Mouse (Mus musculus) heart, postnatal 36 days (tissue): ENCODE results near the gene Lrrc4c. TPM values are rescaled to one million over a fixed set of nuclear protein-coding genes. Genes with fewer than 3 reads are reported as not detected.

Experiments used
- DNase-seq, 2 experiments: peaks; one replicate each; pipeline ENCODE4 v3.0.0; 2021 to 2022
- intact Hi-C: fragments of 180-260 bp; cut with DNase I; formaldehyde crosslinking; loops from one replicate; pipeline ENCODE4 v1.15.1; 2025
- microRNA-seq, 2 experiments: library from miRNA; unstranded; fragments of <30 nt; microRNA quantifications; one replicate each; pipeline ENCODE4 v1.2.0; 2021; ENCODE audit warnings: borderline number of aligned reads in 2 of 2
- total RNA-seq, 2 experiments: library from RNA; stranded (reverse); gene quantifications; 2 replicates each; pipeline ENCODE4 v1.2.3; 2021

Lrrc4c gene
- total RNA-seq, 2 experiments from 2014 or later = 0.30 to 0.31 TPM

DNA sequence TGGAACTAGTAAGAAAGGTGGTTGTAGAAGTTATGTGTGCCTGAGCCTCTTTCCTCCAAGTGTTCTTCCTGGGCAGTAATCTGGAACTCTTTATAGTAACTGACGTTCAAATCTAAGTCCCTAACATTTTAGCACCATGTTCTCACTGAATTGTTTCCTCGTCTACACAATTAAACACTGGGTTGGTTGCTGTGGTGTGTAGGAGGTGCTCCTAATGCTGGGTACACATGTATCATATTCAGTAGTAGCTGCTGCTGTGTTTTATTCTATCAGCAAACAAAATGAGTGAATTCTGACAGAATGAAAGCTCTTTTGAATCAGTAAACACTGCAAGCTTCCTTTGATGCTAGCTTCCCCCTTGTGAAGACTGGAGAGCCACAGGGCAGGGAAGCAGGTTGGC, 1246.5 kb downstream of the Lrrc4c start:
- no peak for DNase-seq
- intact Hi-C loops = no loop called here

DNA sequence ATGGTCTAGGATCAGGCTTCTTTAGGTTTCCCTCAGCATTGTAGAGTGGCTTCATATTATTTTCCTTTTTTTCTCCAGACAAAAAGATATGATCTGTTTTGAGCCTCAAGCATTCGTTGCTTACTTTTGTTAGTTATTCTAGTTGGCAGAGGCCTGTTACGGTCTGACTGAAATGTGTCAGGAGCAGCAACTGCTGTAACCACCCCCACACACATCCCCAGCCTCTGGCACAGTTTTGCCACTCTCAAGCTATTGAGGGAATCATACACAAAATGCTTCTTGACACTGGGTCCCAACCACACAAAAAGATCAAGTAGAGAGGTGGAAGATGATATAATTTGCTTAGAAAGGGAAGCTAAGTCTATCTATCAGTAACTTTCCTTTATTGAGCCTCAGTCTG, 1251.0 kb downstream of the Lrrc4c start:
- no peak for DNase-seq
- intact Hi-C loops = no loop called here

DNA sequence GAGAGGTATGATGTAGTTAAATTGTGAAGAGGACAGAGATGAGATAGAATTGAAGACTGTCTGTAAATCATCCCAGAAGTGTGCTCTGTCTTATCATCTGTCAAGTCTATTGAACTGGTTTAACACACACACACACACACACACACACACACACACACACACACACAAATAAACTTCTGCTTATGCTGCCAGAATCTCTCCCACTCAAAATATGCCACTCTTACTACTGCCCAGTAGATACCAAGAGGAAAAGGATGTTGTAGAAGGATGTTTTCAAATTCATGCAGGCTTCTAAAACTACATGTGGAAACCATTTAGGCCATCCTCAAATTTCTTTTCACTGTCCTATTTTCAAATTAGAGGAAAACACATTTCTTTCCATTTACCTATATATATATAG, 1257.0 kb downstream of the Lrrc4c start:
- DNase-seq = no peak
- intact Hi-C loops = no loop called here

DNA sequence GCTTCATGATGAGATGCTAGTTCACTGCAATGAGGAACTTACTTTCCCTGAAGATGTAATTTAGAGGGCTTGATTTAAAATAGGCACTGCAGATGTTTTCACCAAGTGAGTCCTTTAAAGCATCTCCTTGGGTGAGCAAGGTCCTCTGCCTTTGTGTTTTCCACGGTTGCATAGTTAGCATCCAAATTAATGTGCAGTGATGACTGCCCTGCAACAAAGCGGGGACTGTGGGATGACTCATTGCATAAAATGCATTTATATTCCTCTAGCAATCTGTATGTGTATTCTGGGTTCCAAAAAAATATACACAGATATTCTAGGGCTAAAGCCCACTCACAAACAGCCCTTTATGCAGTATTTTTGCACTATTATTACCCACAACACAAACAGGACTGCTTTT, 1263.2 kb downstream of the Lrrc4c start:
- intact Hi-C loops = no loop called here
- no peak for DNase-seq

DNA sequence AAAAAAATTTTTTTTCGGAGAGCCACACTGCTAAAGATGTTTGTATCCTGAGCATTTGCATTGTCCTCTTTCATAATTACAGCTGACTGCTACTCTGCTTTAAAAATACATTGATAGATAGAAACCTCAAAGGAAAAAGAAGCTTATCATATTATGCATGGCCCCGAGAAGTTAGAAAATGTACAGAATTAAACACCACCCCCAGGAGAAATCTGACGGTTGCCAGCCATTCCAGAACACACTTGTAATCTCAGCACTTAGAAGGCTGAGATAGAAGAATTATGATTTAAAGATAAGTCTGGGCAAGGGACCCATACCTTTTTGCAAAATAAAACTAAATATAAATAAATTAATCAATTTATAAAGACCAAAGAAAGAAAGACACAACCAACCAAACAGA, 1268.4 kb downstream of the Lrrc4c start:
- intact Hi-C loops = no loop called here
- no peak for DNase-seq

DNA sequence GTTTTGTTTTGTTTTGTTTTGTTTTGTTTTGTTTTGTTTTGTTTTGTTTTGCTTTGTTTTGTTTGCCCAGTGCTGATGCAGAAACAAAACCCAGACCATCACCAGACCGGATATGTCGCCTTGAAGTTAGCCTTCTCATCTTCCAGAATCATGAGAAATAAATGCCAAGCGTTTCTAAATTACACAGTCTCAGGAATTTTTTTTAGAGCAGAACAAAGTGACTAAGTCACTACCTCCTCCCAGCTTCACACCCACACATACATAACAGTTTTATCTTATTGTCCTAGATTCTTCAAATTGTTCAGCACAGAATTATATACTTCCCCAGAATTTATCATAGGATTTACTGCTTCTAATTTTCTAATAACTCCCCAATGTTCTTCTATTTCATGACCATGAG, 1272.6 kb downstream of the Lrrc4c start:
- intact Hi-C loops = no loop called here
- no peak for DNase-seq

DNA sequence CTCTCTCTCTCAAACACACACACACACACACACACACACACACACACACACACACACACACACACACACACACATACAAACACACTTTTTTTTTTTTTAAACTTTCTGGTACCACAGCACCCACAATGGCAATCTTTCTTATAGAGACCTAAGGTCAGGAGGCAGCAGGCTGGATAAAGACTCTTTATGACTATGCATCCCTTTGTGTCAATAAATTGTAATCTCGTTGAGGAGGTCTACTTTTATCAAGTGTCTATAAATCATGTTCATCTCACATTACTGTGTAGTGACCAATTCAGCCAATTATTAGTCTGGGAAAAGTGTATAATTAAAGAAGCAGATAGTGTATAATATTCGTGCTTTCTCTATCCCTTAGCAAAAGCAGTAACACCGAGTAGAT, 1286.2 kb downstream of the Lrrc4c start:
- intact Hi-C loops = no loop called here
- DNase-seq = no peak

DNA sequence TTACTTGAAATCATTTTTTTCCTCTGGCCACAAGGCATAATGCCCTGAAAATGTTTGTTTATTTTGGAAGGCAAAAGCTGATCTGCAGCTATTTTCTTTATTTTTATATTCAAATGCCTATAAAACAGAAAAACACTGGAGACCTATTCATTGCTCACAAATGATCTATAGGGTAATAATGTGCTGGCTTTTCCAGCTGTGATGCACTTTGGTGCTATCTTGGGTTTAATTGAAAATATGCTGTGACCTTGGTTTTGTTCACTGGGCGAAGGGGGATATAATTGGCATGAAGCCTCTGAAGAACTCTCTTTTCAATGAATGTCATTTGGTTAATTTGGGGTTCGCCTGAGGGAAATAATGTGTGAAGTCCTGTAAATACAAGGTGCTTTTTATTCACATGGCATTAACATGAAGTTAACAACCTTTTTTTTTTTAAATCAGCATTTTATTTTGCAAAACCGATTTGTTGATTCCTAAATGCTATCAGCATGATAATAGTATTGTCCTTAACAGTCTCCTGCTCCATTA, 1286.8 kb downstream of the Lrrc4c start:
- intact Hi-C loops = no loop called here

DNA sequence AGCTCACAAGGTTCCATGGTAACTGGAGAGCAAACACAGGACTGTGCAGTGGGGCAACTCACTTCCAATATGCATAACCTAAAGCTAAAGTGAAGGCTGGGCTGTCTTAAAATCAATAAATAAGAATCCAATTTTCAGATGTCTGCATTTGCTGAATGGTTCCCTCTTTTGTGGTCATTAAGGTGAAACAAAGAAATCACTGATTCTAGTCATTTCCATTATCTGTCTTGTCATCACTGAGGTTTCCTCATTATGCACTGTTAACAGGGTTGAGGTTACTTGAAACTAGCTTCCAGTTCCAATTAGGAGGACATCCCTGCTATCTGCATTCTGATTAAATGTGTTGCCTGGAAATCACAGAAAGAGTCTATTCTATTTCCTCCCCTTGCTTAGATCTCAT, 1291.5 kb downstream of the Lrrc4c start:
- intact Hi-C loops = no loop called here
- DNase-seq = no peak

More for the DNA sequence above, 1286.8 kb downstream of the Lrrc4c start:
- no peak for DNase-seq

DNA sequence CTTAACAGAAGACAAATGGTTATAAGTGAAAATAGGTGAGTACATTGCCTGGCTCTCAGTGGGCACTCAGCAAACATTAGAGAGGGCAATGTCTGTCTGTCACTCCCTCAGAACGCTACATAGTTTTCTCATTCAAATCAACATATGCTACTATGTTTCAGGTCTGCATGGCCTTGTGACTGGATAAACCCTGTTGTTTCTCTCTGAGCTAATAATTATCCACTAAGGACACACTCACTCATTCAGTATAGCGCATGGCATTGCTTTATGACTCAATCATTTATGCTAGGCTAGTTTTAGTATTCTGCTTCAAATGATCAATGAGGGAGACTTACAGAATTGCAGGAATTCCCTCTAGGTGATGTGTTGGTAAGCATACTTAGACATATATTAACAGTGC, 1292.6 kb downstream of the Lrrc4c start:
- intact Hi-C loops = no loop called here
- DNase-seq = no peak

DNA sequence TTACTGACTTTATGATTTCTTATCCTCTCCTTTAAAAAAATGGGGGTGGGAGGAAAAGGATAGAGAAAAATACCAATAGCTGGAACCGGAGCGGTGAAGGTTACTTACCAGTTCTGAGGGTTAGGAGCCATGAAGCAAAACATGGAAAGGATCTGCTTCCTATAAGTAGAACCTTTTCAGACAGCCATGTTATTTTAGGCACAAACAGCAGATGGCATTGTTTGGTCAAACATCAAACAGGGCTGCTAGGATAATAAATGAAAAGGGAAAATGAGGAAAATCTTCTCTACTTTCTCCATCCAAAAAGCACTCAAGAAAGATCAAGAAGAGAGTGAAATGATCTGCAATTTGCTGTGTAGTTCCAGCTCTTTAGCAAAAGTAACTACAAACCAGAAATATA, 1296.8 kb downstream of the Lrrc4c start:
- no peak for DNase-seq
- intact Hi-C loops = no loop called here

DNA sequence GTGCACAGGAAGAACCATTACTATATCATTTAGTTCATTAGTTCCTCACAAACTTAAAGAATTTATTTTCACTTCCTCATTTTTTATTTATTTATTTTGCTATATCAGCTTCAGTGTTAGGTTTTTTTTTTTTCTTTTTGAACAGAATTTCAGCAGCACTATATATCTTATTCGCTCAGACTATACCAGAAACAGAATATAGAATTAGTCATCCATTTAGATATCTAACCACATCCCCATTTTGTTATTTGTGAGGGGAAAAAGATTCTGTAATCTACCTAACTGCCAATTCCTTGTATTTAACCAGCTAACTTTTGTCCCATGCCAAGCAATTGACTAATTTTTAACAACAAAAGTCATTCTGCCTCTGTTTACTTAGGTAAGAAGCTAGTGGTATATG, 1300.6 kb downstream of the Lrrc4c start:
- intact Hi-C loops = no loop called here
- DNase-seq = no peak

DNA sequence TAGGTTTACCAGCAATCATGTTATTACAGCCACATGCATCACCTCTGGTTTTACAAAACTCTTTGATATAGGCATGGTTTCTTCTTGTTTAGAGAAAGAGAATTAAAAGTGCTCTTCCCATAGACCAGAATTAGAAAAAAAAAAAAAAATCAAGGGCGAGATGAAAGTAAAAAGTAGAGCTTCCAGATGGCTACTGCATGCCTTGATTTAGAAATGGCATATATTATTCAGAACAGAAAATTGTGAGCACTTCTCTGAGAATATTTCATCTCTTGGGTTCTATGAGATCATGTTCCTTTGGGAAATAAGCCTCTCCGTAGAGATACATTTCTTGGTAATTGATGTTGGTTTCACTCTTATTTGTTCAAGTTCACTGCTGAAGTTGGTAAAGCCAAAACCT, 1322.0 kb downstream of the Lrrc4c start:
- intact Hi-C loops = no loop called here

DNA sequence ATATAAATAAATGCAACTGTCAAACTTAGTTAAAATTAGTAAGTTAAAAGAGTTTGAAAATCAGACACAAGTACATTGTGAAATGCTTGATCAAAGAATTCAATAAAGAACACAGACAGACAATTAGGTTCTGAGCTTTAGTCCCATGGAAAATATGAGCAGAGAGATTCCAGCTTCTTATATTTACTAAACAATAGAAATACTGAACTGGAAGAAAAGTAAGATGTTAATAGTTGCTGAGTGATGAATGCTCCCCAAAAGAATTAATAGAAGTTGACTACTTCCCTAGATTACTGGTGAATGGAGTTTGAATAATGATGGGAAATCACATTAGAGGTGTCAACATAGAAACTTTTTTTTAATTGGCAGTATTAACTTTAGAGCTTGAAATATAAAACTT, 1323.7 kb downstream of the Lrrc4c start:
- intact Hi-C loops = no loop called here
- DNase-seq = no peak

More for the DNA sequence above, 1322.0 kb downstream of the Lrrc4c start:
- no peak for DNase-seq

DNA sequence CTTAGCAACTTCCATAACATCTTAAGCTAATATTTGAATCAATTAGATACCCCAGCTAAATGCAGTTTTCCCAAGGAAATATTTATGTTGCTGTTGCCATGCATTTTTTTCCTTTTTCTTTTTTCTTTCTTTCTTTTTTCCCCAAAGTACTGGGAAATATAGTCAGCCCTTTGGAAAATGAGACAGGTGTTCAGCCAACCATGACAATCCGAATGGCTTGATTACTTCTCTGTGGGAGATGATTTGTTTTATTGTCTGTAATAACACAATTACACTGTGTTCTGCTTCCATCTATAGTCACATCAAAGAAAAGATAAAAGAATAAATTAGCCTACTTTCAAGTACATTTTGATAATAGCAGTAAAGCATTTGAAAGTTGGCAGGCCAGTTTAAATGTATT, 1334.7 kb downstream of the Lrrc4c start:
- DNase-seq = no peak
- intact Hi-C loops = no loop called here

Small RNAs within 50 kb of the gene (microRNA-seq; reads per million reads assigned to microRNA genes)
- gene Gm44320 = 0 reads per million in 2 experiments
